Mouse (Mus musculus): ENCODE results near the gene Wipf2. TPM values are rescaled to one million over a fixed set of nuclear protein-coding genes. Genes with fewer than 3 reads are reported as not detected.
A peak's percentile ranks its signal among the peaks of the same experiment; 100 is the strongest.

The Wipf2 gene
- total and polyA plus RNA-seq, 3 experiments = 2.1 to 7.7 (median 4.7) TPM

DNA sequence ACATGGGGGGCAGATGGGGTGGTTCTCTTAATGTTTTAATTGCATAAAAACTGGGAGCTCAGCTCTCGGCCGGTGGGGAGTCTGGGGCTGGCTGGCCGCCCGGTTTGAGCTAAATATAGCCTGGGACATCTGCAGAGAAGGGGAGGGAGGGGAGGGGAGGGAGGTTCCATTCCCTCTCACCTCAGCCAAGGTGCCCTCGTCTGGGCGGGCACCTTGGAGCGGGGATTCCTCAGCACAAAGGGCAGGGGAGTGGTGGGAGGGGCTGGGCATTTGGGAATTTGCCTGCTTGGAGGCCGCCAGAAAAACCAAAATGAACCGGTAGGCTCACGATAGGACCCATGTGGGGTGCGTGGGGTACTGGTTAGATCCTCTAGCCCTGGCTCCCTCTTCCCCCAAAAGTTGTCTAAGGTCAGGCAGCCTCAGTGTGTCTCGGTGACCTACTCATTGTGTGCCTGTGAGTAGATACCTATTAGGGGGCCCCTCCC lies 77.9 kb downstream of the Wipf2 start:
- TF ChIP-seq ZKSCAN1 (IDR thresholded peaks at IDR 0.05; ENCODE audit: borderline replicate concordance, low read depth, low read length) (no peak), MEF2A (IDR thresholded peaks at IDR 0.05; ENCODE audit: borderline replicate concordance, low read depth, low read length) (peak; percentile 83), ZC3H11A (IDR thresholded peaks at IDR 0.05; ENCODE audit: low read depth, low read length) (no peak), POLR2A (IDR thresholded peaks at IDR 0.05; ENCODE audit: low read depth, low read length) (0 out of 2 replicates have a peak, but pooled peaks have one; percentile 49), KAT2A (IDR thresholded peaks at IDR 0.05; ENCODE audit: insufficient replicate concordance, low read length) (no peak), PAX5 (IDR thresholded peaks at IDR 0.05; ENCODE audit: low read length) (no peak), JUN (IDR thresholded peaks at IDR 0.05; ENCODE audit: insufficient read depth, low read depth, low read length) (no peak), BHLHE40 (IDR thresholded peaks at IDR 0.05; ENCODE audit: low read depth, low read length) (no peak), CHD1 (IDR thresholded peaks at IDR 0.05; ENCODE audit: low read depth, low read length) (peak; percentile 26; the same call in 1 of the 2 replicates), RAD21 (IDR thresholded peaks at IDR 0.05; ENCODE audit: low read depth, low read length) (no peak), CHD2 (IDR thresholded peaks at IDR 0.05; ENCODE audit: low read length) (no peak), NRF1 (IDR thresholded peaks at IDR 0.05; ENCODE audit: low read depth, low read length) (no peak)
- Histone ChIP-seq H3K4me3 (replicated peaks in 1 of 3; ENCODE audit: low read depth in 2 of 3, low read length in 2 of 3, poor library complexity in 1 of 3) (peak overlapping the region; percentile 51 to 90 (median 72)), H3K27me3 (replicated peaks) (no peaks in the 10 kb centered on the region), H3K9ac (ENCODE audit: insufficient read depth, low read depth) (peak overlapping the region; percentile 20), H3K4me2 (ENCODE audit: insufficient read depth, low read depth, poor library complexity, severe bottlenecking) (peak overlapping the region; percentile 80), H3K4me1 (ENCODE audit: control insufficient read depth in 1 of 2, insufficient read depth in 2 of 2) (peaks cover 45 to 85% of the 10 kb centered on the region in 2 experiments), H3K36me3 (replicated peaks in 1 of 2; ENCODE audit: control insufficient read depth in 1 of 2, insufficient read depth in 1 of 2, low read length in 1 of 2) (no peaks in the 10 kb centered on the region), H3K79me2 (replicated peaks; ENCODE audit: control insufficient read depth, extremely low read depth, insufficient read depth, poor library complexity, severe bottlenecking) (peaks cover 8% of the 10 kb centered on the region), H3K27ac (ENCODE audit: insufficient read depth, low read depth) (peak overlapping the region; percentile 95), H3K9me3 (replicated peaks; ENCODE audit: low read length) (no peaks in the 10 kb centered on the region)
- dilution Hi-C loops (cut with MboI; ENCODE audit: extremely low pct_ligation_motif_present, extremely low pct_unique_long_range_greater_than_20kb, low sequenced_read_pairs) (no loop called here), in situ Hi-C loops (cut with MboI; ENCODE audit: low pct_ligation_motif_present, low pct_unique_long_range_greater_than_20kb, low sequenced_read_pairs) (no loop called here)
- DNase-seq (ENCODE audit: extremely low read depth) = no peak

DNA sequence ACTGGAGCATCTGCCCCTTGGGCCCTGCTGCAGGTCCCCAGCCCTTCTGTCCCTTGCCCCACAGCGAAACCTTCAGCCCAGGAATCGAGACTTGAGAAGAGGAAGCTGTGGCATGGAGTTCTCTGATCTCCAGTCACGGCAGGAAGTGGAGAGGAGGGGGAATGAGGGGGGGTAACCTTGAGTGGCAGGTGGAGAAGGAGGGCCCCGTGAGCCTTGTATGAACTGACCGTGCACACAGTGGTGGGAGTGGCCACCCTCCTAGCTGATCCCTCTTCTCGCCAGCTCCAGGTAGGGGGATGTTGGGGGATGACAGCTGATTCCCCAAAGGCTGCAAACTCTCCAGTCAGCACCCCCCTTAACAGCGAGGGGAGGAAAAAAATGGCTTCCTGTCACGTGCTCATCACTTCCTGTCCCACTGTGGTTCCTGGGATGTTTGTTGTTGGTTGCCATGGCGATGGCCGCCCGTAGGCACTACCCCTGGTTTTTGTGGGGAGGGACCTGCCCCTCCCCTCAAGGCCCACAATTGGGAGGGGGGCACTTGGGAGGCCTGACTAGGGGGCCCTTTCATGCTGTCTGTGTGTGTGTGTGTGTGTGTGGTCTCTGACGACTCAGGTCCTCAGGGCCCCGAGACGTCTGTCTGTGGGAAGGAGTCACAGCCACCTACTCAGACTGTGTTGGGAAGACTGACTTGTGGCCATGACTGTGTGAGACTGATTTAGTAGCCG lies 78.5 kb downstream of the Wipf2 start:
- Histone ChIP-seq H3K27ac (ENCODE audit: insufficient read depth, low read depth) (peak overlapping the region; percentile 95), H3K9me3 (replicated peaks; ENCODE audit: low read length) (no peaks in the 10 kb centered on the region), H3K4me3 (replicated peaks in 1 of 3; ENCODE audit: low read depth in 2 of 3, low read length in 2 of 3, poor library complexity in 1 of 3) (peak overlapping the region; percentile 51 to 90 (median 72)), H3K36me3 (replicated peaks in 1 of 2; ENCODE audit: control insufficient read depth in 1 of 2, insufficient read depth in 1 of 2, low read length in 1 of 2) (no peaks in the 10 kb centered on the region), H3K4me2 (ENCODE audit: insufficient read depth, low read depth, poor library complexity, severe bottlenecking) (peak overlapping the region; percentile 80), H3K27me3 (replicated peaks) (no peaks in the 10 kb centered on the region), H3K4me1 (ENCODE audit: control insufficient read depth in 1 of 2, insufficient read depth in 2 of 2) (peaks cover 47 to 82% of the 10 kb centered on the region in 2 experiments), H3K79me2 (replicated peaks; ENCODE audit: control insufficient read depth, extremely low read depth, insufficient read depth, poor library complexity, severe bottlenecking) (peaks cover 8% of the 10 kb centered on the region), H3K9ac (ENCODE audit: insufficient read depth, low read depth) (peak overlapping the region; percentile 42)
- DNase-seq (ENCODE audit: extremely low read depth) = peak; percentile 99
- dilution Hi-C loops (cut with MboI; ENCODE audit: extremely low pct_ligation_motif_present, extremely low pct_unique_long_range_greater_than_20kb, low sequenced_read_pairs) (no loop called here), in situ Hi-C loops (cut with MboI; ENCODE audit: low pct_ligation_motif_present, low pct_unique_long_range_greater_than_20kb, low sequenced_read_pairs) (no loop called here)
- TF ChIP-seq MXI1 (IDR thresholded peaks at IDR 0.05; ENCODE audit: low read depth, low read length) (peak; percentile 98), USF2 (conservative IDR thresholded peaks at IDR 0.05; ENCODE audit: low read depth, low read length) (peak; percentile 97), ZKSCAN1 (IDR thresholded peaks at IDR 0.05; ENCODE audit: borderline replicate concordance, low read depth, low read length) (no peak; the same call in 1 of the 2 replicates), NELFE (IDR thresholded peaks at IDR 0.05; ENCODE audit: low read depth, low read length) (peak; percentile 69), JUND (conservative IDR thresholded peaks at IDR 0.05; ENCODE audit: low read depth, low read length) (peak; percentile 56; the same call in 1 of the 2 replicates), CHD2 (IDR thresholded peaks at IDR 0.05; ENCODE audit: low read length) (peak; percentile 91), POLR2AphosphoS2 (IDR thresholded peaks at IDR 0.05; ENCODE audit: low read depth, low read length) (no peak; the same call in 1 of the 2 replicates), HCFC1 (IDR thresholded peaks at IDR 0.05; ENCODE audit: low read depth, low read length) (peak; percentile 84), NRF1 (IDR thresholded peaks at IDR 0.05; ENCODE audit: low read depth, low read length) (peak; percentile 55), ELF1 (IDR thresholded peaks at IDR 0.05; ENCODE audit: low read depth, low read length) (peak; percentile 88), IRF4 (IDR thresholded peaks at IDR 0.05; ENCODE audit: low read depth, low read length) (peak; percentile 98), JUN (IDR thresholded peaks at IDR 0.05; ENCODE audit: insufficient read depth, low read depth, low read length) (peak; percentile 48; the same call in 1 of the 2 replicates), POLR2A (IDR thresholded peaks at IDR 0.05; ENCODE audit: low read depth, low read length) (0 out of 2 replicates have a peak, but pooled peaks have one; percentile 51), CHD1 (IDR thresholded peaks at IDR 0.05; ENCODE audit: low read depth, low read length) (no peak), RCOR1 (conservative IDR thresholded peaks at IDR 0.05; ENCODE audit: low read depth, low read length) (peak; percentile 99), USF1 (IDR thresholded peaks at IDR 0.05; ENCODE audit: low read depth, low read length) (peak; percentile 98), CTCF (conservative IDR thresholded peaks at IDR 0.05 in 1 of 2, IDR thresholded peaks at IDR 0.05 in 1 of 2; ENCODE audit: low read depth in 2 of 2, low read length in 2 of 2) (no peak), KAT2A (IDR thresholded peaks at IDR 0.05; ENCODE audit: insufficient replicate concordance, low read length) (peak; percentile 78; the same call in 1 of the 2 replicates), ETS1 (conservative IDR thresholded peaks at IDR 0.05; ENCODE audit: low read depth, low read length) (peak; percentile 87), MAX (IDR thresholded peaks at IDR 0.05; ENCODE audit: low read length) (peak; percentile 99), ZMIZ1 (IDR thresholded peaks at IDR 0.05; ENCODE audit: low read depth, low read length) (peak; percentile 68; the same call in 1 of the 2 replicates), MAFK (IDR thresholded peaks at IDR 0.05; ENCODE audit: insufficient replicate concordance, low read length) (peak; percentile 80), E2F4 (IDR thresholded peaks at IDR 0.05; ENCODE audit: insufficient replicate concordance, low read depth, low read length) (0 out of 2 replicates have a peak, but pooled peaks have one; percentile 18), BHLHE40 (IDR thresholded peaks at IDR 0.05; ENCODE audit: low read depth, low read length) (peak; percentile 98), ZC3H11A (IDR thresholded peaks at IDR 0.05; ENCODE audit: low read depth, low read length) (no peak)
